Mouse (Mus musculus) embryo, embryonic 11 days (tissue): ENCODE results near the gene Chfr.
A peak's percentile ranks its signal among the peaks of the same experiment; 100 is the strongest.
"Not testable (repeated sequence)": the region's sequence is repeated elsewhere in the genome, so short reads cannot be mapped to it uniquely, and the experiment has no call there.

Experiments used
- DNase-seq: peaks from one replicate; pipeline ENCODE4 v3.0.0-alpha.2; 2015

The Chfr gene

DNA sequence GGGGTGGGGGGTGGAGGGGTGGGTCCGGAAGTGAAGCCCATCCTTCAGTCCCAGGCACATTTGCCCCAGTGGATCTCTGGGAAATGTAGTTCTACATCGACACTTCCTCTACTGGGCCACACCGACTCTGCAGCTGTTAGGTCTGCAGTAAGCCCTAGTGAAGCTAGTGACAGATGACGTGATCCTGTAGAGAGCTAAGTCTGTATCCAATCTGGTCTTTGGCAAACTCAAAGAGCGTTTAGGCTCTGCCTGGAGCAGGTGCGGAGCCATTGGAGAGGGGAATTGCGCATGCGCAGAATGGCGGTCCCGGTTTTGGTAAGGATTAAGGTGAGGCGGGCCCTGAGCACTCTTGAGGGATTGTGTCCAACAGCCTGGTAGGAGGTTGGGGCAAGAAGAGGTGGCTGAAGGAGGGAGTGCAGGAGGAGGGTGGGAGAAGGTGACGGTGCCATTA, 25.6 kb upstream of the Chfr start, which contains the start of gene Zfp605:
Gene Zfp605 (plus strand): TSS at position 102 of the 451 bp plus-strand sequence.
- peak; percentile 90 for DNase-seq

DNA sequence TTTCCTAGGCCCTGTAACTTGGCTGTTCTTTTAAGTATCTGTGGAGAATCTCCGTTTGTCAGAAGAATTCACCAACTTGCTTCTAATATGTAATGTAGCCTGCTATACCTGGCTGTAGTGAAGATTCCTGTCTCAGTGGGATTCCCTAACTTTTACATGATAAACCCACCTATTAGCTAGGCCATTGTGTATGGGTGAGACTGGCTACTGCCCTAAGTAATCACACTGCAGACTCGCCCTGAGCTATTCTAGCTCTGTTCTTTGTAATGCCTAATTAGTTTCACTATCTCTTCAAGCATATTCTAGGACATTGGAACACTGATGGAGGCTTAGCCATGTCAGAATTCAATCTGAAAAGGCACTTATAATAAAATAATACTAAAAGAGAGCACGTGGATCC, 13.3 kb upstream of the Chfr start:
- DNase-seq = not testable (repeated sequence)

DNA sequence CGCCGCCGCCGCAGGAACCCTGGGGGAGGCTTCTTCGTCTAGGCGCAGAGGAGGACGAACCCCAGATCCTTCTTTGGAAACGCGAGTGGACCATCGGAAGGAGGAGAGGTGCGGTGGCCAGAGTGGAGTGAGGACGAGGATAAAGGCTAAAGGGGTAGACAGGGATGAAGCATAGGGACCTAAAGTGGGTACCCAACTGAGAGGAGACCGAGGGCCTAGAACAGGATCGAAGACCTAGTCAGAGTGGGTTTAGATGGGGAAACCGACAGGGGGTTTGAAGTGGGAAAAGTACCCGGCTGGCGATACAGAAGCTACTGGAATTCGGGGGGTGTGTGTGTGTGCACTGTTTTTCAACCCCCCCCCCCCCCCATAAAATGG, 434 bp downstream of the Chfr start:
- no peak for DNase-seq

DNA sequence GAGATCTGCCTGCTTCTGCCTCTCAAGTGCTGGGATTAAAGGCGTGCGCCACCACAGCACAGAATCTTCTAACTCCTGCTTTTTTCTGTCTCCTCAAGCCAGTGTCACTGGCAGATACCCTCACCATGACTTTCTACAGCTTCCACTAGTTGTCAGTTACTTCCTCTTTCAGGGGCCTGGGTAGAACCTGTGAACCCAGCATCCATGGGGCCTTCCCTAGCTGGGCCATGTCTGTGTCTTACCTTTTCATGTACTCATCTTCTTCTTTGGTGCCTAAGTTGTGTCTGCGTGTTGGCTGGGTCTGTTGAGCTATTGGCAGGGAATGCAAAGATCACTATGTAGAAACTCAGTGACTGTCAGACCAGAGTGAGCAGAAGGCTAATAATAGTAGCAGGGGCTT, 2.2 kb downstream of the Chfr start:
- no peak for DNase-seq

DNA sequence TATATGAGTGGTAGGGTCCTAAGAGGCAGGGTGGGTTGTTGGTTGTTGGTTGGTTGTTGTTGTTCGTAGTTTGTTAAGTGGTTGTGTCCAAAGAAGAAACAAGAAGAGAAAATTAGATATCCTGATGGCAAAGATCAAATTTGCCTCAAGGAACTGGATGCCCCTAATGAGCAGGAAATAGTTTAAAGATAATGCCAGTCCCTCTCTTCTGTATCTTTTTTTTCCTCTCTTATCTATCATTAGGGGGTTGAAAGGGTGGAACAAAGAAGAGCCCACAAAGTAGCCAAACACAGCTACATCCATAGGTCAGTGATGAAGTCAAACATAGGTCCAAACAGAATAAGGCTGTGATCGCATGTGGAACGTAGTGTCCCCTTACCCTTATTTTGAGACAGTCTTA, 3.7 kb downstream of the Chfr start:
- no peak for DNase-seq

DNA sequence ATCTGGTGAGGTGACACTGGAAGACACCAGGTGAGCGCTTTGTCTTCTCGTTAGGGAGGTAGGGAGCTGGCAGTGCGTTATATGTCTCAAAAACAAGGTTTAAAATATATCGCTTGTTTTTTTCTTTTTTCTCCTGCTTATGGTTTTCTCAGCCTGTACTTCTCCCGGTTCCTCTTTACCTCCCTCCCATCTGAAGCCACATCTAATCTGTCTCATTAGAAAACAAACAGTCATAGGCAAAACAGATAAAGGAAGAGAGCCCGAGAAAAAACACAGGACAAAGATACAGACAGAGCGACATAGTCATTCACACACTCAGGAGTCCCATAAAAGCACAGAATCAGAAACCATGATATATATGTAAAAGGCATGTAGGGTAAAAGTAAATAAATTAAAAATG, 4.8 kb downstream of the Chfr start:
- no peak for DNase-seq

DNA sequence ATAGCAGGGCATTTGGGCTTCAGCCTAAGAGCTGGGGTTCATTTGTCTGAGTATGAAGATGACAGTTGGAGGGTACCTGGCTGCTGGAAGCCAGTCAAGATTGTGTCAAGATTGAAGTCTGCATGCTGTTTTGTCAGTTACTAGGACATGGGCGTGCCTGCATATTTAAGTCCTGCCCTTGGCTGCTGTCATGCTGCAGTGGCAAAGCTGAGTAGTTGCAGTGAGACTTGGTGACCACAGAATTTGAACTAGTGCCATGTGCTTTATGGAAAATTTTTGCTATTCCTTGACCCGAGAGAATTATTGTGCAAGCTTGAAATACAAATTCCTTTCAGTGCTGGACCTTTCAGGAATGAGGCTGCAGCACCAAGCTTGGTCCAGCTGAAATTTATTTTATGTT, 6.7 kb downstream of the Chfr start:
- DNase-seq = no peak

DNA sequence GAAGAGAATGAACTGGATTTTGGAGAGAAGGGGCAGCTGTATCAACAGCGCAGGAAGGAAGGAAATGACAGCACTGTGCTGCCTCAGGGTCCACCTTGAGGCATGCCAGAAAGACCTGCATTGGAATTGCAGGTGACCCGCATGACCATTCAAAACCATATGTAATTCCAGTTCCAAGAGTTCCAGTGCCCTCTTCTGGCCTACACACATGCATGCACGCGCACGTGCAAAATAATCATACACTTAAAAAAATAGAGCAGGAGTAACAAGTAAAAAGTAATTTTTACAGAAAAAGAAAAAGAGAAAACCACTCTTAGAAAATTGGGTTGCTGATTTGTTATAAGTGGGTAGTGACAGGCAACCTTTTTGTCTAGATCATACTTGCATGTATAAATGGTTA, 7.4 kb downstream of the Chfr start:
- DNase-seq = peak; percentile 12

DNA sequence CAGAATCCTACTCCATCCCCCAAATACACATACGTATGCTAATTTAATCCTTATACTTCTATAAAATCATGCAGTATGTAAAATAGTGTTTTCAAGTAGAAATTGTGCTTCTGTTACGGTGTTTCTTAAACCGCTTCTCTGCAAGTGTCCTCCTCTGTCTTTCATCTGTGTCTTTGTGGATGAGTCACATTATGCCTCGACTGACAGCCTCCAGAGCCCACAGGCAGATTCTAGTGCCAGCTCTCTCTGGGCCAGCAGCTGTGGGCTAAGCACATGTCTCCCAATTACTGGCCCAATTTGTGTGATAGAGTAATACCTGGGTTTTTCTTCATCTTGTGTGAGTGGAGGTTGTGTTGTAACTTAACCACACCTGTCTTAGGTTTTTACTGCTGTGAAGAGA, 33.7 kb downstream of the Chfr start:
- no peak for DNase-seq

DNA sequence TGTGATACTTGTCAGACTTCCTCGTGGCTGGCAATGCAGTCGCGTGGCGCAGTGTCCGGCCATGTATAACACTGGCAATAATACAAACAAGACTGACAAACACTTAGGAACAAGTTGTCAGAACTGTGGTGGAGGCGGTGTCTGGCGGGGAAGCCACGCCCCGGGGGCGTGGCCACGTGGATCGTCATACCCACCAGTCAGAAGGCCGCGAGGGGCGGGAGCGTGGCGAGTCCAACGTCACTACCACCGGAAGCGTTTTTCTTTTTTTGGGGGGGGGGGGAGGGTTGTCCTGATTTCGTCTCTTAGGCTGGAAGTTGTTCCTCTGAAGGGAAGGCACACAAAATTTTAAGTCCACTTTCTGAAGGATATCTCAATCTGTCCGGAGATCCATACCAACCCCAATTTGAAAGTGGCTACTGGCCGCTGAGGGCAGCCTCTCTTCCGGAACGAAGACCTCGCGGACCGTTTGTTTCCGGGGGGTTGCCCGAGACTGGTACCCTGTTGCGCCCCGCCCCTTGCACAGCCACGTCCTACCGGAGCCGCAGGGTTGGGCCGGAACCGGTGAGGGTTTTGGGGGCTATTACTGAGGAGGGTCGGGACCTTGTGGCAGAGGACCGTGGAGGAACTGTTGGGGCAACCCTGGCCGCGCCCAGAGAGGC, 40.8 kb downstream of the Chfr start, which contains the start of gene Golga3:
Gene Golga3 (plus strand): TSS at position 340 of the 659 bp plus-strand sequence.
- peak; percentile 96 for DNase-seq

DNA sequence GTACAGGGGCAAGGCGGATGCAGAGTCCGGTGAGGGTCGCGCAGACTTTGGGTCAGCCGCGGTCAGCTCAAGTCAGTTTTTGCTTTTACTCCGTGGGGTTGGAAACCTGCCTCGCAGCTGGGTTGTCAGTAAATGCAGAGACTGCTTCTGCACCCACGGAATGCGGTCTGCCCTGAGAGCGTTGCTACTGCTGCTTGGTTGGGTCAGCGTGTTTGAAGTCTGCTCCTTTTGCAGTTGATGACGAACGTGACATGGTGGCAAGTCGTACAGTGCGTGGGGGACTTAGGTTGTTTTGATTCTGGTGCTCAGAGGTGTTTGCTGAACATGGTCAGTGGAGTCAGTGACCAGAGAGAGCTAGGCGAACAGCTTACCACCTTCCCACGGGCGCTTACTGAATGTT, 41.4 kb downstream of the Chfr start:
- no peak for DNase-seq

DNA sequence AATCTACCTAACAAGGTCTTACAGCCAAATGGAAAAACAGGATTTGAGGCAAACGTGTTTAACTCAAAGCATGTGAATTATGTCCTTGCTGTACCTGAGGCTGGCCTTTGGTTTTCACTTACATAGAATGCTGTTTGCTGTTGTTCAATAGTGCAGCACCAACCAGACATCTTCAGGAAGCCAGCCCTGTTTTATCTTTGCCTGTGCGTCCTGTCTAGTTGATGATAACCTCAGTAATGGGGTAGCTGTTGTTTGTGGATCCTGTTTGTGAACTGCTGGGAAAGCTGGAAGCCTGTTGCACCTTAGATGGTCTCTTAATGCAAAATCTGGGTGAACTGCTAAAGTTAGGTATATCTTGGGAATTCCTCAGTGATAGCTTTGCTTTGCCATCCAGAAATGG, 43.0 kb downstream of the Chfr start:
- DNase-seq = no peak

DNA sequence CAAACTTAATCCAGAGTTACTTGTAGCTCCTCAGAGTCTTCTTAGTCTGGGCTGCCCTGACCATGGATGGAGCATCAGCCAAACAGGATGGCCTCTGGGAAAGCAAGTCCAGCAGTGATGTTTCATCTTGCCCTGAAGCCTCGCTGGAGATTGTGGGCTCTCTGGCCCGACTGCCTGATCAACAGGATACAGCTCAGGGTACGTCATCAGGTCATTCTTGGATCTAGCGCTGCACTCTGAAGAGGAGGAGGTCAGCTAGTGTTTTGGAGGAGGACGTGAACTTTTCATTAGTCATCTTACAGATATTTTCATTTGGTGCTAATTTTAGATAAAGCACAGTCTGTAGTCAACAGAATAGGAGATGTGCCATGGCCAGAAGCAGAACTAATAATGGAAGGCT, 46.1 kb downstream of the Chfr start:
- DNase-seq = no peak

DNA sequence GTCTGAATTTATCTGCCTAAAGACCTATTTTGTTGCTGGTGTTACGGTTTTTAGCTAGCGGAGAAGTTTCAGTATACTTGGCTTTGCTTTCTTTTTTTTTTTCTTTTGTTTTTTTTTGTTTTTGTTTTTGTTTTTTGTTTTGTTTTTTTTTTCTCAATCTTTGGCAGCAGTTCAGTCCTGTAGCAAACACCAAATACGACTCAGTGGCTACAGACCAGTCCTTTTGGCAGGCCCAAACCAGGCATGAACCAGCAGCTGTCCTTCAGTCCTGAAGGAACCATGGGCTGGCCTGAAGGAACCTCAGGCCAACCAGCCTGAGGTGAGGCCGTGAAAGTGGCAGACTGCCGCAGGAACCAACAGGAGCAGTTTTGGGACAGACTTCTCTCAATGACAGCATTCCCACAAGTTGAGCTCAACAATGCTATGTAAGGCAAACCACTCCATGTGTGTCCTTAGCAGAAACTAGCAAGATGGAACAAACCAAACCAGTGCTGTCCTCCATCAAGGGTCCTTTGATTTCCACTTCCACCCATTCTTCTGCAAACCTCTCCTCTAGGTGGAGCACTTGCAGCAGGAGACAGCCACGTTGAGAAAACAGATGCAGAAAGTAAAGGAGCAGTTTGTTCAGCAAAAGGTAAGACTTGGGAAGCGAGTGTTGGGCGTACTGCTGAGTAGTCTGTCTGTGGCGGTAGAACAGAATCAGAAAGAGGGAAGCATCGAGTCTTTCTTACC, 67.7 kb downstream of the Chfr start:
- DNase-seq = peak; percentile 1

DNA sequence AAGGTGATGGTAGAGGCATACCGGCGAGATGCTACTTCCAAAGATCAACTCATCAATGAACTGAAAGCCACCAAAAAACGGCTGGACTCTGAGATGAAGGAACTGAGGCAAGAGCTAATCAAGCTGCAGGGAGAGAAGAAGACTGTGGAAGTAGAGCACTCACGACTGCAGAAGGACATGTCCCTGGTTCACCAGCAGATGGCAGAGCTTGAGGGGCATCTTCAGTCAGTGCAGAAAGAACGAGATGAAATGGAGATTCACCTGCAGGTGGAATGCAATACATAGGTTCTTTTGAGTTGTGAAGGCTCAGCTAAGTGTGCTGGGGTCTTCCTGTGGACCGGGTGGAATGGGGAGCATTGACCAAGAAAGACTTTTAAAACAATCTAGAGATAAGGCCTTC, 69.1 kb downstream of the Chfr start:
- peak; percentile 2 for DNase-seq

DNA sequence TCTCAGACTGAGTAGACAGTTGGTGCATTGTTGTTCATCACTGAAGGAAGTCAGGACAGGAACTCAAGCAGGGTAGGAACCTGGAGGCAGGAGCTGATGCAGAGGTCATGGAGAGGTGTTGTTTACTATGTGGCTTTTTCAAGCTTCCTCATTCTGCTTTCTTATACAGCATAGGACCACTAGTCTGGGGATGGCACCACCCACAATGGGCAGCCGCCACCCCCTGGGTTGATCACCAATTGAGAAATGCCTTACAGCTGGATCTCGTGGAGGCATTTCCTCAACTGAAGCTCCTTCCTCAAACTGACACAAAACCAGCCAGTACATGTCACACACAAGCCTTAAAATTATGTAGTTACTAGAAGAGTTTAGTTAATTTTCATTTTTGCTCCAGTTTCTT, 75.7 kb downstream of the Chfr start:
- no peak for DNase-seq

DNA sequence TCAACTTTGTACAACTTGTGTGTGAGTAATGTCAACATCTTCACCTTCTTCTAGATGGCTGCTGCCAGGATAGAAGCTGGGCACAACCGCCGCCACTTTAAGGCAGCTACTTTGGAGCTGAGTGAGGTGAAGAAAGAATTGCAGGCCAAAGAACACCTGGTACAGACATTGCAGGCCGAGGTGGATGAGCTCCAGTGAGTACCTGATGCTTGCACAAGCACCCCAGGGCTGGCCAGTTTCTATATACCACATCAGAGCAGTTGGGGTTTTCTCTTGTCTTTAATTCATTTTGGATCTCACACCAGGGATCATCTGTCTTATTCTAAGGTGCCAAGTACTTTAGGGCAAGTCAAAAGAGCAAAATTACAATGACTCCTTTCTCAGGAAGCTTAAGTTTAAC, 81.1 kb downstream of the Chfr start:
- no peak for DNase-seq

DNA sequence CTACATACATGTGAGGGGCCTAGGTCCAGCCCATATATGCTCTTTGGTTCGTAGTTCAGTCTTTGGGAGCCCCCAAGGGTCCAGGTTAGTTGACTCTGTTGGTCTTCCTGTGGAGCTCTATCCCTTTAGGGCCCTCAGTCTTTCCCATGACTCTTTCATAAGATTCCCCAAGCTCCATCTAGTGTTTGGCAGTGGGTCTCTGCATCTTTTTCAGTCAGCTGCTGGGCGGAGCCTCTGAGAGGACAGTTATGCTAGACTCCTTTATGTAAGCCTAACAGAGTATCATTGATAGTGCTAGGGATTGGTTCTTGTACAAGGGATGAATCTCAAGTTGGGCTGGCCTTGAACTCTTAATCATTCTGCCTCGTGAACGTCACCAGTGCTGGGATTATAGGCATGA, 84.7 kb downstream of the Chfr start:
- no peak for DNase-seq
